Mouse (Mus musculus): ENCODE measurements around the gene Lrrc3b.

The Lrrc3b gene

DNA sequence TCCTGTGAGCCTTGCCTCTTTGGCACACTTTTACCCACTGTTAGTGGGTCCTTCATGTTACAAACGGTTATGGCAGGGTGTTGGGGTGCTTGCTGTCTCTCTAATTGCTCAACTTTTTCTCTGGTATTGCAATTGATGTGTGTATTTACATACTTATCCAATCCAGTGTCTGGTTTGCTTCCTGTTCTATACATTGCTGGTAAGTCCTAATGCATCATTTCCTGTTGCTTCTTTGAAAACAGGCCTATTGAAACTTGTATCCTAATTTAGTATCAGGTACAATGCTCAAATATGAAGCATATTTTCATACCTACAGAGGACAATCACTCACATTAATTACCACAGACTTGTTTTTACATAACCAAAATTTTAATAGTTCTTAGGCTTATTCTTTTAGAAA, 107.4 kb downstream of the Lrrc3b start:
- CTCF ChIA-PET = no interaction called here

DNA sequence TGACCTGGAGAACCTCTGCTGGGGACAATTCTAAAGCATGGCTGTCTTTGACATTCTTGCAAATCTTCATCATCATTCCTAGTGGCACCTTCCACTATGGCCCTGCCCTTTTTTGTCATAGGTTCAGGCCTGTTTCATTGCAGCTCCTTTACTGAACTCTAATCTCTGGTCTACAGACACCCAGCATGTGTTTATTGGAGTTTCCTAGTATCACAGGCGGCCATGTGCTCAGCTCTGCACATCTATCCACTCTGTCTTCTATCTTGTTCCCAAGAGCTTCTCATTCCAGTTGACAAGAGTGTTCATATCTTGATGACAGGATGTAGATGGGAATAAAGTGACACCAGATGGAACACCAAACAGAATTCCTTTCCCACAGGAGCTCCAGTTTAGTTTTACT, 108.6 kb downstream of the Lrrc3b start:
- CTCF ChIA-PET = no interaction called here

- CTCF ChIA-PET = no interaction called here
Measured at GRCm38 (mm10) chr14:15325872-15326271, 112.9 kb downstream of the Lrrc3b start.

GRCm38 (mm10) chr14:15322441-15323123, 116.2 kb downstream of the Lrrc3b start:
- CTCF ChIA-PET = interaction anchor here (0.5 to 0.6 kb wide), 2 partner anchors 13 to 45 kb away, joined by 3 read pairs; no protein-coding TSS in a partner anchor

- CTCF ChIA-PET = no interaction called here
Measured at GRCm38 (mm10) chr14:15319399-15319915, 119.3 kb downstream of the Lrrc3b start.

- CTCF ChIA-PET = no interaction called here
Measured at GRCm38 (mm10) chr14:15308576-15308975, 130.2 kb downstream of the Lrrc3b start.

Data from spleen, embryonic (tissue).